Mouse (Mus musculus): Measurements from ENCODE around the gene Sh3pxd2a. TPM values are rescaled to one million over a fixed set of nuclear protein-coding genes. Genes with fewer than 3 reads are reported as not detected.
A peak's percentile ranks its signal among the peaks of the same experiment; 100 is the strongest.

The Sh3pxd2a gene
- polyA plus RNA-seq, 2 experiments from 2014 or later: 0.60 to 1.9 TPM

GRCm38 (mm10) chr19:47455001-47455755 lies 9.0 kb downstream of the Sh3pxd2a start:
- no peak for ATAC-seq

DNA sequence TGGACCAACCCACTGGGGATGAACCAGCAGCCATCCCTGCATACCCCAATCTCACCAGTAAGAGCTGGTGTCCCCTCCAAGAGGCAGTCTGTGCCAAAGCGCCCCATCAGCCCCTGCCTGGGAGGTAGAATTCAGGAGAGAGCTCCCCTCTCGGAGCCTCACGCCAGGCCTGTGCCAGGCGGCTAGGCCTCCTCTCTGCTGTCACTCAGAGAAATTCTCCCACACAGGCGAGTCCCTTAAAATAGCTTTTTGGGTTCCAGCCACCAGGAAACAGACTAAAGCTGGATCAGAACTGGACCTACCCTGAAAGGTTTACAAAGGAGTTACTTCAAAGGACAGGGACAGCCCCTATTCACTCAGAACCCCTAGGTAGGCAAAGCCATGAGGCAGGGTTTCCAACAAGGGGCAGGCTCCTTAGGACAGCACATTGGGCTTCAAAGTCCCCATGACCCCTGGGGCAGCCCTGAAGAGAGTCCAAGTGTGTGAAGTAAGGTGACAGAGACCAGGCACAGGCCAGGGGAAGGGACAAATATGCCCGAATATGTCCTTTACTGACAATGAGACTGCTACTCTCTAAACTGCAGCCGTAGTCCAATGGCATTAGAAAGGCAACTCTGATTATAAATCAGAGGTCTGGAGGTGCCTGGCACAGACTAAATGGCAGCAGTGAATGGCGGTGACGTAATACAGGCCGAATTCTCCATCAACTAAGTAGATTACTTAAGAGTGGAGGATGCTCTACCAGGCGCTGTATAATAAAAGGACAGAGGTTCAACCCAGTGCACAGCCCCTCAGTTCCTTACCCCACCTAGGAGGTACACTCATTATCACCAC lies 9.8 kb downstream of the Sh3pxd2a start:
- no peak for ATAC-seq

GRCm38 (mm10) chr19:47453352-47453751 lies 10.8 kb downstream of the Sh3pxd2a start:
- ATAC-seq: no peak

DNA sequence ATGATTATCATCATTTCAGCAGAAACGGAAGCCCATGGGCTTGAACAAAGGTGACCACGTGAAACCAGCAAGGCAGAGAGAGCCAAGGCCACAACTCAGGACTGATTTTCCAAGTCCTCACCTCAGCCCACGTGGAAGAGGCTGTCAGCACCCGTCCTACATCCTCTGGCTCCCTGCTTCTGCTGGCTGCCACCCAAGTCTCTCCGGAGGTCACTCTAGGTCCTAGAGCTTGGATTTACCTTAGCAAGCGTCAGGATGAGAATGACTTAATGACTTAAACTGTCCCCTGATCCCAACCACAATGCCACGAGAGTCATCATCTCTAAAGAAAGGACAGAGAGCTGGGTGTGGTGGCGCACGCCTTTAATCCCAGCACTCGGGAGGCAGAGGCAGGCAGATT lies 11.5 kb downstream of the Sh3pxd2a start:
- no peak for ATAC-seq

DNA sequence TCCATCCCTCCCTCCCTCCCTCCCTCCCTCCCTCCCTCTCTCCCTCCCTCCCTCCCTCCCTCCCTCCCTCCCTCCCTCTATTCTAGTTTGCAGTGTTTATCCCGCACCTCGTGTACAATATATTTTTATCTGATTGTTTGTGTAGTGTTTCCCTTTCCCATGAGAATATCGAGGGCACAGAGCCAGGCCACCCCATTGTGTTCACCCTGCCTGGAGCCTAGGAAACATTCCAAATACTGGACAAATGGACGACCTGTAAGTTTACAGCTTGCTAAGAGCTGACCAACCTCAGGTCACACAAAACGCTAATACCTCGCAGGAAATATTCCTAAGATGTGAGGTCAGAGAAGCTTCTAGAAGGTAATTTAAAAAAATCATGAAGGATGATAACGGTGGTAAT lies 12.0 kb downstream of the Sh3pxd2a start:
- no peak for ATAC-seq

DNA sequence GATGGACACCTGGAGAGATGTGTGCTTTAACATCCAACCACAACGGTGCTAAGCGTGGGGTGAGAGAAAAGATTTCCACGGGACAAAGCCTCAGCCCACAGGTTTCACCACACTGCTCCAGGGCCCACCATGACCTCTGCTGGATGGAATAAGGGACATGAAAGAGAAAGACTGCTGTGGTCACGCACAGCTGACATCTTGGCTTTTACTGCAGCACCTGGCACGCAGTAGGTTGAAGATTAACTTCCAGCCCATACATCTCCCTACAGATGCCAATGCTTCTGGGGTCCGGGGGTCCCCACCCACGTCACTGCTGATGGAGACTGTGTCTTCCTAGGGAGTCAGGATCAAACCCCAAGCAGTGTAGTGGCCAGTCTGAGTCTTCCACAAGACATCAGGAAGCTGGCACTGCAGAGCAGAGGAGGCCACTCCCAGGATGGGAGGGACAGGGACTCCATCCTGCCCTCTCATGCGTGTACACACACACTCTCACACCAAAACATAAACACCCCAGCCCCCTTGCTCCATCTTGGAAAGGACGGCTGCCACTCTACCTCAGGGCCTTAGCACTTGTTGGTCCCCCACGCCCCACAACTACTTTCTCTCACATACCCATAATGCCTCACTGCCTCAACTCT lies 12.6 kb downstream of the Sh3pxd2a start:
- ATAC-seq: peak; percentile 31

DNA sequence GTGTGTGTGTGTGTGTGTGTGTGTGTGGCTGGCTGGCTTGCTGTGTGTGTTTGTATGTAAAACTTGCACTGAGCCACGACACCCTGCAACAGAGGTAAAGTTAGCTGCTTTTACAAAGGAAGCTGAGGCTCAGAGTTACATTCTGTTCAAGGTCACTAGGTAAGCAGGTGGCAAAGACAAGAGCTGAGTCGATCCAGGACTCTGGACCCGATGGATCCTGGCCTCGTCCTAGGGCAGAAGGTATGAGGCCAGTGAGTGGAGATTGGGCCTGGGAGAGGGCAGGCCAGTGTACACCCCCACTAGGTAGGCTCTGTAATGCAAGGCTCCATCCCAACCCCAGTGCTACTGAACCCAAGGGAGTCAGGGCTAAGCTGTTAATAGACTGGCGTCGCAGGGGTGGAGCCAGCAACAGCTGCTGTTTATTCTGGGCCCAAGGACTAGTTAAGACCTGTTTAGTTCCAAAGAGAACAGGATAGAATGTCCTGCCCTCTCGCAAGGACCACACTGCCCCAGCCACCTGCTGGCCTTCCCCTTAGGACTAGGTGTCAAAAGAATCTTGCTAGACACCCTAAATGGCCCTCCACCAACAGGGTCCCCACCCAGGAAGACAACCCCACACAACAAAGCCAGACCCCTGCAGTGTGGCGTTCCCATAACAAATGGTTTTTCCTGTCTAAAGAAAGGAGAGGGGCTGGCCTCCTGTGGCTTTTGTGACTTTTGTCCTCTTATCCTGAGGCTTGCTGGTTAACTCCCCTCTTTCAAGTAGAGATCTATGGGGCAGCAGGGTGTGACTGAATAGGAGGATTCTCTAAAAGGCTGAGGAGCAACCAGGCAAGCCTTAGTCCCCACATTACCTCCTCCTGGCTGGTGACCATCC lies 13.7 kb downstream of the Sh3pxd2a start:
- ATAC-seq: no peak

DNA sequence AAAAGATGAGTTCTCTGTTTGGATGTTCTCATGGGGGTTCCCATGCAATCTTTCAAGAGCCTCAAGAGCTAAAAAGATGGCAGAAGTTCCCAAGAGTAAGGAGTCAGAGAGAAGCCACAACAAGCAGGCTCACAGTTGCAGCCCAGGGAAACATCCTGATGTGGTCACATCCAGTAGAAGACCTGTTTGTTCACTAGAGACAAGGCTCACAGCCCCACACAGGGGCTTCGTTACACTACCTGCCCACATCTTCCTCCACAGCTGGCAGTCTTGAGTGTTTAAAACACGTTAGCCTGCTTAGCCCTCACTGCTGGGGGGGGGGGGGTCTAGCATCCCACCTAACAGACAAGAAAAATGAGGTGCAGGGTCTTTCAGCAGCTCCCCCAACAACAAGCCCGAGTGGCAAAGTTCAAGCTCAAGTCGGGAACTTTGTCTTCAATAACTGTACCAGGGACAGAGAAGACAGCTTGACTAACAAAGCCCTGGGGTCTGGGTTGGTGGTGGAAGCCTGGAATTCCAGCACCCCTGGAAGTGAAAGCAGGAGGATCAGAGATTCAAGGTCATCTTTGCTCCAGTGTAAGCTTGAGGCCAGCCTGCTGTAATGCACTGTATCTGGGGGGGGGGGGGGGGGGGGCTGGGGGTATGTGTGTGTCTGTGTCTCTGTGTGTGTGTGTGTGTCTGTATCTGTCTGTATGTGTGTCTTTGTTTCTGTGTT lies 14.5 kb downstream of the Sh3pxd2a start:
- ATAC-seq: no peak

DNA sequence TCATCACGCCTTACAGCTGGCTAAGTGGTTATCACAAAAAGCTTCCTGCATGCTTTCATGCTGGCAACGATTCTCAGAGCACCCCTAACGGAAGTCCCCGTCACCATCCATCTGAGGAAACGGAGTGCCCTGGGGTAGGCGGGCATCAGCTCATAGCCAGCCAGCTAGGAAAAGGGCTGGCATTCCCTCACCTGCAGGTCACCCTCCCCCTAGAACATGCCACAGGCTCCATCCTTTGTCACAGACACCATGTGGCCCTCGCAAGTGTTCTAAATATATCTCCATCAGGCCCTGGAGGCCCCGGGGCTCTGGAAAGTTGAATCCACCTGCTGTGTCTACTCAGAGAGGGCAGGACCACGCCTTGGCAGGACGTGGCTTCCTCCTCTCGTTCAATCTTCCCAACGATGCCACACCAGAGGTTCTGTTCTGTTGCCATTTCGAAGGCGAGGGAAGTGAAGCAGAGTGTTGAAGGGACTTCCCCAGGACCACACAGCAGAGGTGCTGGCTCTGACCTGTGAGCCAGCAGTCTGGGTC lies 15.5 kb downstream of the Sh3pxd2a start:
- peak; percentile 69 for ATAC-seq

DNA sequence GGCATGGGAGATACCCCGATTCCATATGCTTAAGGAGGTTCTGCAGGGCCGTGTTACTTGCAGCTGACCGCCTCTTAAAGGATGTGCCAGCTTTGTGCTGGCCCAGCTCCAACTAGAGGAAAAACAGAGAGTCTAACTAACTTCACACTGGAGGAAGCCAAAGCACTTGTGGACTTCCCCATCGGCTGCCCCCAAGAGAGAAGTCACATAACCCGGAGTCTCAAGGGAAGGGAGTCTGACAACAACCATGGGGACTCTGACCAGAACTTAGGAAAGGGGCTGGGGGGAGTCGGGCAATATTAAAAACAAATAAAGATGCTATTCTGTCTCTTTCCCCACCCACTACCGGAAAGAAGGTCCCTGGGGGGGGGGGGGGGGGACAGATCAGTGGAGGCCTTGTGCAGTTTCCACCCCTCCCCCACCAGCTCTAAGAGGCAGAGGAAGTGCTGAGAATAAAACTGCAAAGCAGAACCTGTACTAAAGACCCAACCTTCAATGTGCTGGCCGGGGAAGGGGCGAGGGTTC lies 17.3 kb downstream of the Sh3pxd2a start:
- peak; percentile 57 for ATAC-seq

GRCm38 (mm10) chr19:47446130-47446529 lies 18.1 kb downstream of the Sh3pxd2a start:
- no peak for ATAC-seq

DNA sequence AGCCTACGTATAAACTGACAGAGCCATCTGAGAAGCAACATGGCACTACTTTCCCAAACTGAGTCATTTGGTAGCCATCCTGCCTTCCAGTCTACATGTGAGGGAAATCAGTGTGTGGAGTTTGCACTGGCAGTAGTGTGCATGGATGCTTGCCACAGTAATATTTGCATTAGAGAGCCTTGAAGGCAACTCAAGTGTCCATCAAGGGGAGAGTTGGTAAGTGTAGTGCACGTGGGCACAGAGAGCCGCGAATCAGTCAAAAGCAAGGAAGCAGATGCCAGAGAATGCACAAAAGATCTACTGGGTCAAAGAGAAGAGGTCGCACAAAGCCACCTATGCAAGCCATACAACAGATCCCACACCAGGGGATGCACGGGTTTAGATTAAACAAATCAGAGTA lies 18.5 kb downstream of the Sh3pxd2a start:
- no peak for ATAC-seq

DNA sequence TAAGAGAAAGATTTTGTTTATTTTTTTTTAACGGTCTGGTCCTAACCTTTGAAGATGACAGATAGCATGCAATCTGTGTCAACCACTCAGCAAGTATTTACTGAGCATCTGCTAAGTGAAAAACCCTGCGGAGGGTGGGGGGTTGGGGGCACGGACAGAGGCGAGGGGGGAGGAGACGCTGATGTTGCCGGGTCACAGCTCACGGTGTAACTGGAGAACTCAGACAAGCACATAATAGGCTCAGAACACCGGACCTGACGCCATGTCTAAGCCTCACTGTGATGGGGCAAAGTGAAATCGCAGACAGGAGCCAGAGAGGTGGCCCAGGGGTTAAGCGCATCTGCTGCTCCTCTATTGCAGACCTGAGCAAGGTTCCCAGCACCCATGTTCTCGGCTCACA lies 19.7 kb downstream of the Sh3pxd2a start:
- no peak for ATAC-seq

GRCm38 (mm10) chr19:47442294-47442627 lies 21.9 kb downstream of the Sh3pxd2a start:
- no peak for ATAC-seq

GRCm38 (mm10) chr19:47441541-47442293 lies 22.5 kb downstream of the Sh3pxd2a start:
- ATAC-seq: peak; percentile 98

- ATAC-seq: no peak
These were observed 23.2 kb downstream of the Sh3pxd2a start for GRCm38 (mm10) chr19:47440967-47441366.

DNA sequence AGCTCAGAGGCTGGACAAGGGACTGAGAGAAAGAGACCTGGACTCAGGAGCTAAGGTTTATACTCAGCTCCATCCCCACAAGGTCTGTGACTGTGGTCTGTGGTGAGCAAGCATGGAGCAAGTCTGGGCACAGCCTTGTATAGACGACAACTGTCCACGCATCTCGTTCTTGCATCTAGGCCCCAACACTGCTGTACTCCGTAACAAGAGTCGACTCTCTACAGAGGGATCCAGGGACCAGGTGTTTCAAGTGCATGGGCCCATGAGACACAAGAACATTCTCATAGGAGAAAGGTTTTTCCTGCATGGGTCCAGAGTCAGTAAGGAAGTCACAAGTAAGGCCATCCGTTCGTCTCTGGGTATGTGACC lies 23.8 kb downstream of the Sh3pxd2a start:
- no peak for ATAC-seq

DNA sequence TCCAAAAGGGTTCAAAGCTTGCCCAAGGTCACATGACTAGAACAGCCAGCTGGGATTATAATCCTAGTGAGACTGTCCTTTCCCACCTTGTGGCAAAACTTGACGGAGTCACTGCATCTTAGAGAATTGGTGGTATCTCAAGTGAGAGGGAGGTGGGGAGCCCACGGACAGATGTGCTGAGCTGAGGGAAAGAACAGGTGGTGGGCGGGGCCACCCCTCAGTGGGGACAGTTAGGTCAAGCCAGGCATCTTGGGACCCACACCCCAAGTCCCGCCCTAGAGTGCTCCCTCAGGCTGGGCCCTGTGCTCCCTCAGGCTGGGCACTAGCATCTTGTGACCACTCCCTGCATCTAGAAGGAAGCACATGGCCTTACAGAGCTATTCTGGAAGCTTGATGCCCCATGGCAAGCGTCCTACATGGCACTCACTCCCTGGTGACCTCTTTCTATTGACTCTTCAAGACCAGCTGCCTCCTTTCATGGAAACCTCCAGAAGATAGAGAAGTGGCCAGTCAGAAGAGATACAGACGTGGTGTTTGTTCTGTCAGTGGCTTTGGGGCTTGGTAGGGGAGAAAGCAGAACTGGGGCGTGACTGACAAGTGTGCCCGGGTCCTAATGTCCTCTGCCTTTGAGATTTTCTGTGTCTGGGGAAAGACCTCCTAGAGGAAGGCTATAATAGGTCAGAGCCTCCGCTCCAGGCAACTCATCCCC lies 24.3 kb downstream of the Sh3pxd2a start:
- ATAC-seq: no peak

GRCm38 (mm10) chr19:47438445-47438844 lies 25.8 kb downstream of the Sh3pxd2a start:
- no peak for ATAC-seq

DNA sequence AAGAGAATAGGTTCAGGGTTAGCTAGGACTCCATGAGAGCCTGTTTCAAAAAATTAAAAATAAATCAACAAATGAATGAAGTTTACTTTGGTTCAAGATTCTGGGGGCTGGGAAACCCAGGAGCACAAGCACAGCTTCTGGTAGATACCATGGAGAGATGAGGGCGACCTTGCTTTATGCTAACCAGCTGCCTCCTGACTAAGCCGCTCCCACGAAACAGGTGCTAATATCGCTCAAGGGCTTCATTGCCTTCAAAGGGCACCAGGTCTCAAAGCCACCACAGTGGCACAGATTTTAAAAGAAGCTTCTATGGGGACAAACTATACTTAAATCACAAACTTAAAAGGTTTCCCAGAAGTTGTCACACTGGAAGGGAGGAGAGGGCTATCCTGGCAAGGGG lies 27.2 kb downstream of the Sh3pxd2a start:
- ATAC-seq: no peak

Measured in CD4-positive, CD25-positive, alpha-beta regulatory T cell, adult 4 months (primary cell).